In genomic region chr15:31338656-31339291, GRCm38 (mm10) we compare ENCODE assay signal across 23 mouse cellular contexts. TPM values are rescaled to one million over a fixed set of nuclear protein-coding genes. Genes with fewer than 3 reads are reported as not detected.
A peak's percentile ranks its signal among the peaks of the same experiment; 100 is the strongest.
DNase-seq lines count a peak whose midpoint lies in the region; ATAC-seq and TF ChIP-seq lines count a peak whose summit lies in the region.
"Had no signal": no experiment of that assay in that cellular context is flagged by ENCODE, and none has a peak within 500 bp of the region (broad histone marks: within the 10 kb centered on the region; RNA-seq: fewer than 3 reads in every experiment).

No protein-coding gene starts in this region.

- ATAC-seq in intestine, embryonic 15.5 days = 0 out of 2 replicates have a peak, but pooled peaks have one; percentile 23
- no peak for ATAC-seq in intestine, postnatal 0 days
- ATAC-seq: intestine, embryonic 16.5 days had no signal

- H3K4me3 ChIP-seq in intestine, embryonic 15.5 days (replicated peaks) = no peak overlapping the region
- H3K4me3 ChIP-seq in intestine, postnatal 0 days (ENCODE audit: low read depth, low read length) = no peak overlapping the region
- H3K4me3 ChIP-seq in megakaryocyte, embryonic 14.5 days (replicated peaks) = peak overlapping the region; percentile 66
- H3K4me3 ChIP-seq: forebrain, embryonic 12.5 days had no signal

- TF ChIP-seq CTCF in intestine, postnatal 0 days (IDR thresholded peaks at IDR 0.05; ENCODE audit: low read depth) = no peak

- H3K27me3 ChIP-seq in intestine, embryonic 15.5 days (replicated peaks) = no peaks in the 10 kb centered on the region
- H3K27me3 ChIP-seq in intestine, postnatal 0 days (replicated peaks; ENCODE audit: control insufficient read depth, insufficient read depth, low read length) = no peaks in the 10 kb centered on the region
- H3K27me3 ChIP-seq in megakaryocyte, embryonic 14.5 days (replicated peaks) = no peaks in the 10 kb centered on the region
- H3K27me3 ChIP-seq: forebrain, embryonic 12.5 days had no signal

- H3K9ac ChIP-seq in intestine, embryonic 15.5 days = no peak overlapping the region
- H3K9ac ChIP-seq in intestine, postnatal 0 days (ENCODE audit: low read depth, low read length) = no peak overlapping the region
- H3K9ac ChIP-seq: forebrain, embryonic 12.5 days; hindbrain, embryonic 14.5 days; lung, embryonic 14.5 days had no signal

- H3K4me1 ChIP-seq in intestine, embryonic 15.5 days (replicated peaks) = no peaks in the 10 kb centered on the region
- 0 out of 2 replicates have a peak, but pooled peaks cover 2% of the 10 kb centered on the region for H3K4me1 ChIP-seq in intestine, postnatal 0 days (replicated peaks; ENCODE audit: control insufficient read depth, insufficient read depth, low read length)
- H3K4me1 ChIP-seq in megakaryocyte, embryonic 14.5 days = peaks cover 84% of the 10 kb centered on the region

- H3K36me3 ChIP-seq in intestine, embryonic 15.5 days = no peaks in the 10 kb centered on the region
- H3K36me3 ChIP-seq in intestine, postnatal 0 days (ENCODE audit: control insufficient read depth, insufficient read depth) = no peaks in the 10 kb centered on the region
- H3K36me3 ChIP-seq in megakaryocyte, embryonic 14.5 days (replicated peaks; ENCODE audit: low read length) = peaks cover 7% of the 10 kb centered on the region
- H3K36me3 ChIP-seq: forebrain, embryonic 12.5 days; G1E had no signal

- DNase-seq in B cell, adult 2 months = peak; percentile 65 to 71
- DNase-seq in ZHBTc4 (ENCODE audit: low read depth, low spot score) = peak; percentile 85
- no peak for DNase-seq in neural tube, embryonic 10.5 days (ENCODE audit: extremely low spot score, low spot score)
- DNase-seq in adrenal gland, adult 8-10 months = no peak
- no peak for DNase-seq in spleen, adult 18-20 months
- DNase-seq: adrenal gland, postnatal 14 days; cerebellum, adult 9-10 months; gastrocnemius, postnatal 25 days; heart, postnatal 14 days; kidney, postnatal 14 days; layer of hippocampus, adult 9-11 months; liver; lung, embryonic 14.5 days; retina, postnatal 1 day; thymus, adult 18-20 months had no signal

- no peak overlapping the region for H3K4me2 ChIP-seq in intestine, embryonic 15.5 days (replicated peaks)
- no peak overlapping the region for H3K4me2 ChIP-seq in intestine, postnatal 0 days (replicated peaks; ENCODE audit: low read depth)
- H3K4me2 ChIP-seq: forebrain, embryonic 12.5 days; heart, embryonic 11.5 days; hindbrain, embryonic 14.5 days; lung, embryonic 14.5 days had no signal

- no peak overlapping the region for H3K27ac ChIP-seq in intestine, embryonic 15.5 days
- no peak overlapping the region for H3K27ac ChIP-seq in intestine, postnatal 0 days (ENCODE audit: low read depth, low read length)
- H3K27ac ChIP-seq: forebrain, embryonic 12.5 days; hindbrain, embryonic 14.5 days had no signal

- no peaks in the 10 kb centered on the region for H3K9me3 ChIP-seq in intestine, embryonic 15.5 days
- no peaks in the 10 kb centered on the region for H3K9me3 ChIP-seq in intestine, postnatal 0 days (ENCODE audit: control insufficient read depth)
- H3K9me3 ChIP-seq in megakaryocyte, embryonic 14.5 days = no peaks in the 10 kb centered on the region
- H3K9me3 ChIP-seq: forebrain, embryonic 12.5 days; G1E had no signal

- 74% methylated on average over 10 of the region's 10 CpGs for WGBS in intestine, embryonic 15.5 days
- 65% methylated on average over 10 of the region's 10 CpGs for WGBS in intestine, postnatal 0 days

RNA-seq across cellular contexts. Expression of gene Ankrd33b, which starts 28.8 kb away (rescaled TPM):
- 0.34 and 0.43 TPM in 2 replicates for polyA plus RNA-seq in intestine, embryonic 15.5 days (2015; fragmentation: Nextera tagmentation; extraction: Ambion mirVana)
- 0.25 and 0.29 TPM in 2 replicates for polyA plus RNA-seq in intestine, postnatal 0 days (2015; fragmentation: Nextera tagmentation; extraction: Ambion mirVana)
- polyA plus RNA-seq in megakaryocyte, embryonic 14.5 days (2012; ENCODE audit: insufficient read depth, low replicate concordance) = 6.1 and 23.0 TPM in 2 replicates
- 1 to 10 TPM; 1.1 to 3.8 (median 2.7) TPM for total RNA-seq in adrenal gland, adult 8-10 months (2022)
- polyA plus RNA-seq: G1E had no signal

Comparison
In these comparisons a context has a peak if more than half of its experiments do, and no peak if none do; other contexts are left out.
1. DNase-seq: peak in B cell, adult 2 months (2 of 2) and ZHBTc4 (single experiment); none in neural tube, embryonic 10.5 days (single experiment), adrenal gland, adult 8-10 months (single experiment) and spleen, adult 18-20 months (0 of 2).